Mouse (Mus musculus): ENCODE data around the gene Anxa2. TPM values are rescaled to one million over a fixed set of nuclear protein-coding genes. Genes with fewer than 3 reads are reported as not detected.
A peak's percentile ranks its signal among the peaks of the same experiment; 100 is the strongest.

Anxa2 gene
- total and polyA plus RNA-seq, 2 experiments from 2014 or later = 268 to 367 TPM

DNA sequence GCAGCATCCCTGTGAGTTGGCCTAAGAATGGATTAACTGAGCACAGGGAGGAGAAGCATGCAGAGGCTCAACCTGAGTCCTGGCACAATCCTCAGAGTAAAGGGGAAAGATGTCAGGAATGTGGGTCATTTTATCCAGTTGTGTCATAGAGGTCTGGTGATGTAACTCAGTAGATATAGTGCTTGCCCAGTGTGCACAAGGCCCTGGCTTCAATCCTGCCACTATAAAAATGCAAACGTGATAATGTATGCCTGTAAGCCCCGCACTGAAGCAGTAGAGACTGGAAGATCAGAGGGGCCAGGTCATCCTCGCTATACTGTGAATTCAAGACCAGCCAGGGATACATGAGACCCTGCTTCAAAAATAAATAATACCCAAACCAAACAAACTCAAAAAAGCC, 4.6 kb upstream of the Anxa2 start:
- Histone ChIP-seq H3K4me2 (ENCODE audit: low read depth, low read length) (no peak overlapping the region), H3K27ac (ENCODE audit: low read depth) (no peak overlapping the region), H3K4me1 (ENCODE audit: control insufficient read depth, insufficient read depth) (no peaks in the 10 kb centered on the region), H3K36me3 (replicated peaks; ENCODE audit: control insufficient read depth, insufficient read depth, low read length) (no peaks in the 10 kb centered on the region), H3K9ac (replicated peaks; ENCODE audit: low read depth, low read length) (no peak overlapping the region), H3K27me3 (ENCODE audit: control insufficient read depth, insufficient read depth, low read length) (no peaks in the 10 kb centered on the region), H3K4me3 (ENCODE audit: low read depth, low read length) (no peak overlapping the region), H3K9me3 (replicated peaks; ENCODE audit: control insufficient read depth, low read length) (no peaks in the 10 kb centered on the region)
- TF ChIP-seq EP300 (IDR thresholded peaks at IDR 0.05; ENCODE audit: low read depth) = no peak
- TF ChIP-seq CTCF (IDR thresholded peaks at IDR 0.05; ENCODE audit: low read depth) = no peak
- WGBS = 58% methylated on average over 3 of the region's 3 CpGs
- ATAC-seq (ENCODE audit: insufficient read depth, low read depth) = no peak
- DNase-seq (ENCODE audit: low spot score) = no peak

GRCm38 (mm10) chr9:69450636-69451035, 2.8 kb upstream of the Anxa2 start:
- Histone ChIP-seq H3K27ac (ENCODE audit: low read depth) (no peak overlapping the region), H3K4me1 (ENCODE audit: control insufficient read depth, insufficient read depth) (peaks cover 11% of the 10 kb centered on the region), H3K9ac (replicated peaks; ENCODE audit: low read depth, low read length) (no peak overlapping the region), H3K4me3 (ENCODE audit: low read depth, low read length) (no peak overlapping the region), H3K9me3 (replicated peaks; ENCODE audit: control insufficient read depth, low read length) (no peaks in the 10 kb centered on the region), H3K36me3 (replicated peaks; ENCODE audit: control insufficient read depth, insufficient read depth, low read length) (no peaks in the 10 kb centered on the region), H3K27me3 (ENCODE audit: control insufficient read depth, insufficient read depth, low read length) (no peaks in the 10 kb centered on the region), H3K4me2 (ENCODE audit: low read depth, low read length) (no peak overlapping the region)
- TF ChIP-seq CTCF (IDR thresholded peaks at IDR 0.05; ENCODE audit: low read depth) (no peak), EP300 (IDR thresholded peaks at IDR 0.05; ENCODE audit: low read depth) (no peak)
- DNase-seq (ENCODE audit: low spot score) = no peak
- 85% methylated on average over 9 of the region's 9 CpGs for WGBS
- ATAC-seq (ENCODE audit: insufficient read depth, low read depth) = no peak

GRCm38 (mm10) chr9:69451886-69452810, 1.3 kb upstream of the Anxa2 start:
- Histone ChIP-seq H3K9ac (replicated peaks; ENCODE audit: low read depth, low read length) (no peak overlapping the region), H3K27ac (ENCODE audit: low read depth) (no peak overlapping the region), H3K9me3 (replicated peaks; ENCODE audit: control insufficient read depth, low read length) (no peaks in the 10 kb centered on the region), H3K36me3 (replicated peaks; ENCODE audit: control insufficient read depth, insufficient read depth, low read length) (no peaks in the 10 kb centered on the region; the same call in 1 of the 2 replicates), H3K4me1 (ENCODE audit: control insufficient read depth, insufficient read depth) (peaks cover 26% of the 10 kb centered on the region), H3K4me3 (ENCODE audit: low read depth, low read length) (no peak overlapping the region), H3K27me3 (ENCODE audit: control insufficient read depth, insufficient read depth, low read length) (no peaks in the 10 kb centered on the region), H3K4me2 (ENCODE audit: low read depth, low read length) (no peak overlapping the region)
- no peak for ATAC-seq (ENCODE audit: insufficient read depth, low read depth)
- TF ChIP-seq EP300 (IDR thresholded peaks at IDR 0.05; ENCODE audit: low read depth) (no peak), CTCF (IDR thresholded peaks at IDR 0.05; ENCODE audit: low read depth) (no peak)
- DNase-seq (ENCODE audit: low spot score) = no peak
- 89% methylated on average over 10 of the region's 10 CpGs for WGBS

DNA sequence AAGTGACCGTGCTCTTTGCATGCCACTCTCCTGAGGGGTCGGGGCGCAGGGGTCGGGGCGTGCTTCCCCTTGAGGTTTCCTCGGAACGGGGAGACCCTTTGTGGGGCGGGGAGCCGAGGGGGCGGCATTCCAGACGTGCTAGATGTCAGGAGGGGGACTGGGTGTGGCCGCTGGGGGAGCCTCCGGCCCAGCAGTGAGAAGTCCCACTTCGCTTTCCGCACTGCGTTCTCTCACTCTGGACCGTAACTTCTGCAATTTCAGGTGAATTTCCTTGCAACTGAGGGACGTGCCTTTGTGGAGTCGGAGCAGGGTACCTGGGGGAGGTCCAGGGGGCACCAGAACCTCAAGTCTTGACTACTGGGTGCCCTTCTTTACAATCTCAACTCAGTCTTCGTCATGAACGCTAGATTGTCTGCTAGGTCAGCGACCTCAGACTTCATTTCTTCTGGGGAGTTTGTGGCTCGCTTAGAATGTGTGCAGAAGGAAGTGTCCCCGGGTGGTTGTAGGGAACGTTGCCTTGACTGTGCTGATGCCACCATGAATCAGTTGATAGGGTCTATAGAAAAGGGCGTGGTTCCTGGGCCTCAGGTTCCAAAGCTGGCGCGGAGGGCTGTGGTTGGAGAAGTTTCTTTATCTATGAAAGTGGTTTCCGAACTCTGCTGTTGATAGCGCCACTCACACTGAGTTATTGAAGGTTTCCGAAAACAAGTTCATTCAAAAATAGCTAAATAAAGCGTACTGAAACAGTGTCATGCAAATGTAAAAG, 664 bp downstream of the Anxa2 start:
- ATAC-seq (ENCODE audit: insufficient read depth, low read depth) (peak; percentile 56), DNase-seq (ENCODE audit: low spot score) (no peak)
- Histone ChIP-seq H3K4me2 (ENCODE audit: low read depth, low read length) (peak overlapping the region; percentile 76), H3K9me3 (replicated peaks; ENCODE audit: control insufficient read depth, low read length) (no peaks in the 10 kb centered on the region), H3K4me3 (ENCODE audit: low read depth, low read length) (peak overlapping the region; percentile 94), H3K36me3 (replicated peaks; ENCODE audit: control insufficient read depth, insufficient read depth, low read length) (no peaks in the 10 kb centered on the region; the same call in 1 of the 2 replicates), H3K27ac (ENCODE audit: low read depth) (peak overlapping the region; percentile 95), H3K27me3 (ENCODE audit: control insufficient read depth, insufficient read depth, low read length) (no peaks in the 10 kb centered on the region), H3K4me1 (ENCODE audit: control insufficient read depth, insufficient read depth) (peaks cover 44% of the 10 kb centered on the region), H3K9ac (replicated peaks; ENCODE audit: low read depth, low read length) (peak overlapping the region; percentile 89)
- TF ChIP-seq CTCF (IDR thresholded peaks at IDR 0.05; ENCODE audit: low read depth) (no peak; the same call in 1 of the 2 replicates), EP300 (IDR thresholded peaks at IDR 0.05; ENCODE audit: low read depth) (no peak)
- WGBS = 2% methylated on average over 32 of the region's 32 CpGs

GRCm38 (mm10) chr9:69454691-69455090, 1.3 kb downstream of the Anxa2 start:
- Histone ChIP-seq H3K9me3 (replicated peaks; ENCODE audit: control insufficient read depth, low read length) (no peaks in the 10 kb centered on the region), H3K9ac (replicated peaks; ENCODE audit: low read depth, low read length) (peak overlapping the region; percentile 89), H3K4me3 (ENCODE audit: low read depth, low read length) (peak overlapping the region; percentile 94), H3K27ac (ENCODE audit: low read depth) (peak overlapping the region; percentile 95), H3K27me3 (ENCODE audit: control insufficient read depth, insufficient read depth, low read length) (no peaks in the 10 kb centered on the region), H3K4me1 (ENCODE audit: control insufficient read depth, insufficient read depth) (peaks cover 50% of the 10 kb centered on the region), H3K4me2 (ENCODE audit: low read depth, low read length) (peak overlapping the region; percentile 76), H3K36me3 (replicated peaks; ENCODE audit: control insufficient read depth, insufficient read depth, low read length) (no peaks in the 10 kb centered on the region; the same call in 1 of the 2 replicates)
- no peak for ATAC-seq (ENCODE audit: insufficient read depth, low read depth)
- 24% methylated on average over 4 of the region's 4 CpGs for WGBS
- no peak for DNase-seq (ENCODE audit: low spot score)
- TF ChIP-seq EP300 (IDR thresholded peaks at IDR 0.05; ENCODE audit: low read depth) (no peak), CTCF (IDR thresholded peaks at IDR 0.05; ENCODE audit: low read depth) (no peak)

All from heart, postnatal 0 days (tissue).